Mouse (Mus musculus): ENCODE measurements around the gene Vps4b. TPM values are rescaled to one million over a fixed set of nuclear protein-coding genes. Genes with fewer than 3 reads are reported as not detected.

The Vps4b gene
- polyA plus RNA-seq, 1 experiment = 18.9 TPM

DNA sequence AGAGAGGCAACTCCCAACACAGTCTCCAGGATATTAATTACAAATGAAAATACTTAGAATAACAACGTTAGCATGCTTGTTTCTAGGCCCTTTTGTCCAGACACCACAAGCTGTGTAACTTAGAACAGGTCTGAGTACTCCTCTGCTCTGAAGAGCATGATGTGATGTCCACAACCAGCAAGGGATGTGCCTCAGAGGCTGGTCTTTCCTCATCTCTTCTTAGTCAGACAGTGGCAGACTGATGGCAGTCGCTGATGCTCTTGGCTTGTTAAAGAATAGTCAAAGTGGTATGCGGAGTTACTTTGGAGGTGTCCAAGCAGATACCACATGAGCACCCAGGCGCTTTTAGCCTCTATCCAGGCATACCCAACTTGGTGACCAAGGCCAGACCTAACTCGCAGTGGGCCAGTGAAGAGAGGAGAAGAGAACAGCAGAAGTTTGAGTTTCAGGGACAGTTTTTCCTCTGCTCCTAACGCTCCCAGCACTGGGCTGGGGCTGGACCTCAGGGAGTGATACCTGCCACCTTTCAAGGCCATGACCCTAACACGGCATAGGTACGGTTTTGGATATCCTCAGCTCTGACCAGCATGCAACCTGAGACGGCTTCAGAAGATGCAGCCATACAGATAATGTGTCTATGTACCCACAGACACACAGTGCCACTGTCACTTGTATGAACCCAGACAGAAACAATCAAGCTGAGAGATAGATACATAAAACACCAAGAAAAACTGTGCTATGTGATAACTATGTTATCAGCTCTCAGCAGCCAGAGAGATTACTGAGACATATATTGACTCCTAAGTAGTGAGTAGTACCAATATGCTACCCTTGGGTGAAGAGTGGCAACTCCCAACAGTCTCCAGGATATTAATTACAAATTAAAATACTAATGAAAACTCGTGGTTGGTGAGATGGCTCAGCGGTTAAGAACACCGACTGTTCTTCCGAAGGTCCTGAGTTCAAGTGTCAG lies 81.1 kb downstream of the Vps4b start:
- no peaks in the 10 kb centered on the region for H3K27me3 ChIP-seq (ENCODE audit: control insufficient read depth, insufficient read depth, low read length)
- TF ChIP-seq CTCF (IDR thresholded peaks at IDR 0.05; ENCODE audit: extremely low read depth, insufficient read length, insufficient replicate concordance, low read depth, low read length) (no peak), POLR2A (IDR thresholded peaks at IDR 0.05; ENCODE audit: low read depth, low read length) (no peak)
- 92% methylated on average over 13 of the region's 13 CpGs for WGBS
- no peak overlapping the region for H3K27ac ChIP-seq (ENCODE audit: insufficient read depth, low read depth, low read length)
- no peaks in the 10 kb centered on the region for H3K36me3 ChIP-seq (ENCODE audit: control insufficient read depth, insufficient read depth, low read length)
- no peak overlapping the region for H3K4me3 ChIP-seq (ENCODE audit: low read depth, low read length)
- peaks cover 5% of the 10 kb centered on the region for H3K4me1 ChIP-seq (ENCODE audit: control insufficient read depth, insufficient read depth, insufficient read length, low read length)

DNA sequence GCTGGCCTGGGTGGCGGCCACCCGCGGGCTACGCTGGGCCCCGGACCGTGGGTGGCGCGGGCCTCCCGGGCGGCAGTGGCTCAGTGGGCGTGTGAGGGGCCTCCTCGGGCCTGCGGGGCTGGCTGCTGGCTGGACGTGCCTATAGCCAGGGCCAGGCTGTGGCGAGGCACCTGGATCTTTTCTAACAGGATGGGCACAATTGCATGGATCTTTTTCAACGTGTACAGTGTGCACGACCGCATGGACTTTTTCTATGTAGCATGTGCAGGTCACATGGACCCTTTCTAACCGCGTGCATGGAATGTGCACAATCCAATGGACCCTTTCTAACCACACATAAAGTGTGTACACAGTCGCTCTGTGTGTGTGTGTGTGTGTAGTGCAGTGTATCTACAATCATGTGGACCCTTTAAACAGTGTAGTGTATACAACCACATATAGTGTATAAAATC lies 82.0 kb downstream of the Vps4b start:
- no peaks in the 10 kb centered on the region for H3K36me3 ChIP-seq (ENCODE audit: control insufficient read depth, insufficient read depth, low read length)
- H3K4me3 ChIP-seq (ENCODE audit: low read depth, low read length) = peak overlapping the region; percentile 87
- H3K27me3 ChIP-seq (ENCODE audit: control insufficient read depth, insufficient read depth, low read length) = no peaks in the 10 kb centered on the region
- H3K27ac ChIP-seq (ENCODE audit: insufficient read depth, low read depth, low read length) = 0 out of 2 replicates have a peak overlapping the region, but pooled peaks have one; percentile 0
- WGBS = 3% methylated on average over 21 of the region's 21 CpGs
- peaks cover 5% of the 10 kb centered on the region for H3K4me1 ChIP-seq (ENCODE audit: control insufficient read depth, insufficient read depth, insufficient read length, low read length)
- TF ChIP-seq CTCF (IDR thresholded peaks at IDR 0.05; ENCODE audit: extremely low read depth, insufficient read length, insufficient replicate concordance, low read depth, low read length) (no peak), POLR2A (IDR thresholded peaks at IDR 0.05; ENCODE audit: low read depth, low read length) (no peak)

Other genes starting within 250 kb of the Vps4b start
- 1.1 and 1.5 TPM in 2 replicates for gene Bcl2, start 82.5 kb downstream of the Vps4b start, polyA plus RNA-seq (2012; rRNA removed)
- 5.6 and 12.1 TPM in 2 replicates for gene Kdsr, start 37.0 kb downstream of the Vps4b start, polyA plus RNA-seq (2012; rRNA removed)
- 0.37 and 0.53 TPM in 2 replicates for gene Serpinb5, start 64.4 kb upstream of the Vps4b start, polyA plus RNA-seq (2012; rRNA removed)
- not detected in 2 replicates for gene Serpinb12, start 137.7 kb upstream of the Vps4b start, polyA plus RNA-seq (2012; rRNA removed)
- gene Serpinb13, start 184.3 kb upstream of the Vps4b start, polyA plus RNA-seq (2012; rRNA removed) = not detected in 2 replicates